Mouse (Mus musculus): ENCODE measurements around the gene Camkv. TPM values are rescaled to one million over a fixed set of nuclear protein-coding genes. Genes with fewer than 3 reads are reported as not detected.

The Camkv gene
- polyA plus RNA-seq, 1 experiment, result 40.3 TPM

- DNase-seq (ENCODE audit: low read depth), result no peak
- TF ChIP-seq POLR2A (IDR thresholded peaks at IDR 0.05; ENCODE audit: borderline replicate concordance, extremely low read depth, insufficient read depth, insufficient read length, poor library complexity, severe bottlenecking) (no peak), CTCF (IDR thresholded peaks at IDR 0.05; ENCODE audit: borderline replicate concordance, extremely low read depth, insufficient read depth, insufficient read length) (no peak)
Measured at GRCm38 (mm10) chr9:107966676-107967075, 31.2 kb downstream of the Camkv start.

- TF ChIP-seq POLR2A (IDR thresholded peaks at IDR 0.05; ENCODE audit: borderline replicate concordance, extremely low read depth, insufficient read depth, insufficient read length, poor library complexity, severe bottlenecking) (no peak), CTCF (IDR thresholded peaks at IDR 0.05; ENCODE audit: borderline replicate concordance, extremely low read depth, insufficient read depth, insufficient read length) (no peak)
- no peak for DNase-seq (ENCODE audit: low read depth)
Measured at GRCm38 (mm10) chr9:107967437-107967836, 32.0 kb downstream of the Camkv start.

- no peak for DNase-seq (ENCODE audit: low read depth)
- no peak for TF ChIP-seq CTCF (IDR thresholded peaks at IDR 0.05; ENCODE audit: borderline replicate concordance, extremely low read depth, insufficient read depth, insufficient read length)
- no peak for TF ChIP-seq POLR2A (IDR thresholded peaks at IDR 0.05; ENCODE audit: borderline replicate concordance, extremely low read depth, insufficient read depth, insufficient read length, poor library complexity, severe bottlenecking)
Measured at GRCm38 (mm10) chr9:107968531-107968930, 33.1 kb downstream of the Camkv start.

- no peak for TF ChIP-seq CTCF (IDR thresholded peaks at IDR 0.05; ENCODE audit: borderline replicate concordance, extremely low read depth, insufficient read depth, insufficient read length)
- no peak for DNase-seq (ENCODE audit: low read depth)
Measured at GRCm38 (mm10) chr9:107970311-107970710, 34.8 kb downstream of the Camkv start.

DNA sequence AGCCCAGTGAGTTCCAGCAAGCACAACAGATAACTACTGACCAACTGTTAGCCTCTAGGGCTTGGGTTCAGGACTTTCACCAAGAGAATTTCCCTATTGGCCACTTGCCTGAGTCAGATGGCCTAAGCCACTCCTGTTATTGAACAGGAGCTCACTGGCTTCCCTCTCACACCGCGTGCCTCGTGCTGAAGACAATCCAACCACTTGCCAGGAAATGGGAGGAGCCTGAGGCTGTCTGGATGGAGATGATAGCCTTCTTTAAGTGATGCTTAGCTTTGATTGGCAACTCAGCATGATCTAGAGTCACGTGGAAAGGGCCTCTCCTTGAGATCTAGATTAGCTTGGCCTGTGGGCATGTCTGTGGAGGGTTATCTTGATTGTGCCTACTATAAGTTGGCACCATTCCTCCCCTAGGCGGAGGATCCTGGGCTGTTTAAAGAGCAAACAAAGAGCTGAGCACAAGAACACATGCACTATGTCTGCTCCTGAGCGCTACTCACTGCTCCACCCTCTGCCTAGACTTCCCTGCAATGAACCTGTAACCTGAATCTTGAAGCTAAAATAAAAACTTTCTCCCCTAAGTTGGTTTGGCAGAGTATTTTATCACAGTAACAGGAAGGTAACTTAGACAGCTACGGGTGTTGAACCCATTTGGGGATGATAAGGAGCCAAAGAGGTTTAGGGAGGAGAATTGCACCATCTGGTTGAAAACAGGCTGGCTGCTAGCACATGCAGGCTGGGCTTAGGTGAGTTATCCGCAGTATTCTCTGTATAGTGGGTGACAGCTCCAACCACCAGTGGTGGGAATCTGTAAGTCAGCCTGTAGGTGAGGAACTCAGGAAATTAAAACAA is 36.4 kb downstream of the Camkv start:
- TF ChIP-seq POLR2A (IDR thresholded peaks at IDR 0.05; ENCODE audit: borderline replicate concordance, extremely low read depth, insufficient read depth, insufficient read length, poor library complexity, severe bottlenecking), result no peak
- TF ChIP-seq CTCF (IDR thresholded peaks at IDR 0.05; ENCODE audit: borderline replicate concordance, extremely low read depth, insufficient read depth, insufficient read length), result no peak
- no peak for DNase-seq (ENCODE audit: low read depth)

- no peak for DNase-seq (ENCODE audit: low read depth)
- TF ChIP-seq POLR2A (IDR thresholded peaks at IDR 0.05; ENCODE audit: borderline replicate concordance, extremely low read depth, insufficient read depth, insufficient read length, poor library complexity, severe bottlenecking) (no peak), CTCF (IDR thresholded peaks at IDR 0.05; ENCODE audit: borderline replicate concordance, extremely low read depth, insufficient read depth, insufficient read length) (no peak)
Measured at GRCm38 (mm10) chr9:107974491-107975171, 39.2 kb downstream of the Camkv start.

- no peak for DNase-seq (ENCODE audit: low read depth)
- no peak for TF ChIP-seq POLR2A (IDR thresholded peaks at IDR 0.05; ENCODE audit: borderline replicate concordance, extremely low read depth, insufficient read depth, insufficient read length, poor library complexity, severe bottlenecking)
- no peak for TF ChIP-seq CTCF (IDR thresholded peaks at IDR 0.05; ENCODE audit: borderline replicate concordance, extremely low read depth, insufficient read depth, insufficient read length)
Measured at GRCm38 (mm10) chr9:107975399-107976386, 40.2 kb downstream of the Camkv start, which contains the start of gene Uba7. Gene Uba7 (plus strand): TSS chr9:107975505.

DNA sequence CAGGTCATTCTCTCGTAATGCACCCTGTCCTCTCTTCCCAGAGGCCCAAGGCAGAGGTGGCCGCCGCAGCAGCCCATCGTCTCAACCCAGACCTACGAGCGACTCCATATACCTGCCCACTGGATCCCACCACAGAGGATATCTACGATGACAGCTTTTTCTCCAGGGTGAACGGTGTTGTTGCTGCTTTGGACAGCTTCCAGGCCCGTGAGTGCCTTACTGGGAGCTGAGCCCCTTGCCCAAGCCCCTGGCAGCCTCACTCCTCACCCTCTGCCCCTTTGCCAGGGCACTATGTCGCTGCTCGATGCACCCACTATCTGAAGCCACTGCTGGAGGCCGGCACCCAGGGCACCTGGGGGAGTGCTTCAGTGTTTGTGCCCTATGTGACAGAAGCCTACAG is 43.3 kb downstream of the Camkv start:
- no peak for DNase-seq (ENCODE audit: low read depth)
- TF ChIP-seq POLR2A (IDR thresholded peaks at IDR 0.05; ENCODE audit: borderline replicate concordance, extremely low read depth, insufficient read depth, insufficient read length, poor library complexity, severe bottlenecking) (no peak), CTCF (IDR thresholded peaks at IDR 0.05; ENCODE audit: borderline replicate concordance, extremely low read depth, insufficient read depth, insufficient read length) (no peak)

DNA sequence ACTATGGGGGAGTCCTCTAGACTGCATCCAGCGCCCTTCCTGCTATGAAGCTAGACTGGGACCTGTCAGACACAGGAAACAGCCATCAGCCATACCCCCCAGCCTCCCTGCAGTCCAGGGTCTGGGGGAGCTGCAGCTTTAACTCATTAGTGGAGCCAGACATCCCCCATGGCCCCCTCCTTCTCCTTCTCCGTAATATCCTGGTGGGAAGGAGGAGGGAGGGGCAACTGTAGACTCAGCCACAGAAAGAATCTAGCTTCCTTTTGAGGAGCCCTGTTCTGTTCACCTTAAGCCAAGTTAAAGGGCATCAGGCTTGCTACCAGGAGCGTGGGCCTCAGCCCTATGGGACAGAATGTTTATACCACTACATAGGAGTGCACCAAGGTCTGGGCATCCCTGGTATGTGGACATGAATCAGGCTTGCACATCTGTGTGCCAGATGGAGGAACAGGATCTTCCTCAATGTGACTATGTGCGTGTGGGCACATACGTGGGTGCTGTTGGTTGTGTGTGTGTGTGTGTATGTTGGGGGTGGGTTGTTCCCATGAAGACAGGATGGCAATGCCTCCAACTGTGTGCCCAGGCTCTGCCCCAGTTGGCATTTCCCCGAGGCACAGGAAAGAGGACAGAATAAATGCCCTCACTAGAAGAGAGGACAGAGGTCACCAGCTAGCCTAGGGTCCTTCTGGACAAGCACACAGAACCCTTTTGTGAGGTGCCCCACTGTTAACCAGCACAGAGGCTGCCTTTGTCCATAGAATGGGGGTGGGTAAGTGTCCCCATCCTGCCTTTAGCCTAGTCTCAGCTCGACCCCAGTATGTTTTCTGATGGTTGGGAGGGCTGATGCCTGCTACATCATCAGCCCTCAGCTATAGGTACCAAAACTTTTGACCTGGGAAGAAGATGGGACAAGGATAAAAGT is 46.5 kb downstream of the Camkv start:
- peak; percentile 12 for DNase-seq (ENCODE audit: low read depth)
- TF ChIP-seq POLR2A (IDR thresholded peaks at IDR 0.05; ENCODE audit: borderline replicate concordance, extremely low read depth, insufficient read depth, insufficient read length, poor library complexity, severe bottlenecking), result no peak
- no peak for TF ChIP-seq CTCF (IDR thresholded peaks at IDR 0.05; ENCODE audit: borderline replicate concordance, extremely low read depth, insufficient read depth, insufficient read length)
